Mouse (Mus musculus) embryo, embryonic 11.5 days (tissue): ENCODE measurements at regions not wholly inside any gene's neighbourhood (a gene's known extent, or its start where the extent isn't known, plus 50 kb on each side); places are given as distances from the start of the nearest gene placed in this dataset.
A peak's percentile ranks its signal among the peaks of the same experiment; 100 is the strongest.

Experiments used
- DNase-seq: peaks from one replicate; pipeline ENCODE4 v3.0.0-alpha.2; 2012; ENCODE audit warnings: low read depth, low spot score

DNA sequence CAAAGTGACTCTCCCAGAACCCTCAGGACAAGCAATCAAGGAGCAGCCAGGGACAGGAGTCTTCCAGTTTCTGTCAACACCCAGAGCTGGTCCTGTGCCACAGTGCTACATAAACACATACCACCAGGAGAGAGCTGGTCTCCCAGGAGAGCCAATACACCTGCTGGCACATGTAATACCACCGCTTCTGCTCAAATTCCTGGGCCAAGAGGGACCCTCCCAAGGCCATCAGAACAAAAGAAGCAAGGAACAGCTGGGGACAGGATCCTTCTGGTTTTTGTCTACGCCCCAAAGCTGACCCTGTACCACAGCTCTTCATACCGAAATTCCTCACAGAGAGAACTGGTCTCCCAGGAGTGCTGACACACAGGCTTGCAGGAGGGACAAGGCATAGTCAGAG is 695.4 kb upstream of the Tbl1xr1 start:
- DNase-seq = no peak

- DNase-seq = no peak
These were observed 672.9 kb upstream of the Tbl1xr1 start for GRCm38 (mm10) chr3:21403551-21403950.

GRCm38 (mm10) chr3:21404058-21404457 is 672.4 kb upstream of the Tbl1xr1 start:
- no peak for DNase-seq

GRCm38 (mm10) chr3:21407077-21407476 is 669.4 kb upstream of the Tbl1xr1 start:
- no peak for DNase-seq

DNA sequence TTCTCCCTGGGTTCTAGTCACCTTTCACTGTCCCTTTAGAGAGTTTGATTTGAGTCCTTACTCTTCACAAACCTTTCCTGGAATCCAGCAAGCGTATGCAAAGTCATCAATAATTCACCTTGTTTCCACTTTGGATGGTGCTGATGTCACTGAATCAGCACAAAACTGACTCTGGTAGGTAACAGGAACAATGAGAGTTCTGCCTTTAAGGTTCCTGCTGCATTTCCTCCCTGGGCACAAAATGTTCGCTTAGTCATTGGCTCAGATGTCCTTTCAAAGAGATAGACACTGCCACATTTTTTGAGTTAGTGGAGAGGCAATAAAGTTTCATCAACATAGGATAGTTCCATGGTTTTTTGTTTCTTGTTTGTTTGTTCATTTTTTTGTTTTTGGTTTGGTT is 664.4 kb upstream of the Tbl1xr1 start:
- no peak for DNase-seq

- no peak for DNase-seq
These were observed 653.3 kb upstream of the Tbl1xr1 start for GRCm38 (mm10) chr3:21423139-21423538.

DNA sequence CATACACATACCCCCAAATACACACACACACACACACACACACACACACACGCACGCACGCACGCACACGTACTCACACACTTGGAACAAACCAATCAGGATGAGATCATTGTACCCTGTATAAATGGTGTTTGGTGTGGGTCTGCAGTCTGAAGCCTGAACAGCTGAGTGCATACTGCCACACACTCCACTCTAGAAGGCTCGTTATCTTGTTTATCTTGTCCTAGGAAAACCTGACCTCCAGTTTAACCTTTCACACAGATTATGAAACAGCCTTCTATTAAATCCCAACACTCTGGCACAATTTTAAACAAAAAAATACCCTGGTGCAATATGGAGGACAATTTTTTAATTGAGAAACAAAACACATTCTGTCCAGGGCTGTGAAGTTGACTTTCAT is 649.9 kb upstream of the Tbl1xr1 start:
- DNase-seq = no peak

- no peak for DNase-seq
These were observed 648.9 kb upstream of the Tbl1xr1 start for GRCm38 (mm10) chr3:21427408-21428031.

- DNase-seq = no peak
These were observed 648.3 kb upstream of the Tbl1xr1 start for GRCm38 (mm10) chr3:21428120-21428519.

DNA sequence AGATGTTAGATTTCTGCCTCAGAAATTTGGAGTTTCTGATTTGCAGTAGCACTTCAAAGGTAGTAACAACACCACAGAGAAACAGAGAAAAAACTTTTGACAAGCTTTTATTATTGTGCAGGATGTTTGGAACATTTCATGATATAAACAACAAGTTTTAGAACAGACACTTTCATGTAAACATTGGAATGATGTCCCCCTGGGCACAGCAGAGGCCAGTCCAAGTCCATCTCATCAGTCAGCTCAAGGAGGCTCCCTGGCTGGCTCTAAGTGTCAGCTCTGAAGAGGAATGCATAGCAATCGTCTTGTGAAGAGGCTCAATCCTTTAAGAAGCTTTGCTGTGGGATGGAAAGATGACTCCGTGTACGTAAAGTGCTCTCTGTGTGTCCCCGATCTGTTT is 612.2 kb upstream of the Tbl1xr1 start:
- no peak for DNase-seq

DNA sequence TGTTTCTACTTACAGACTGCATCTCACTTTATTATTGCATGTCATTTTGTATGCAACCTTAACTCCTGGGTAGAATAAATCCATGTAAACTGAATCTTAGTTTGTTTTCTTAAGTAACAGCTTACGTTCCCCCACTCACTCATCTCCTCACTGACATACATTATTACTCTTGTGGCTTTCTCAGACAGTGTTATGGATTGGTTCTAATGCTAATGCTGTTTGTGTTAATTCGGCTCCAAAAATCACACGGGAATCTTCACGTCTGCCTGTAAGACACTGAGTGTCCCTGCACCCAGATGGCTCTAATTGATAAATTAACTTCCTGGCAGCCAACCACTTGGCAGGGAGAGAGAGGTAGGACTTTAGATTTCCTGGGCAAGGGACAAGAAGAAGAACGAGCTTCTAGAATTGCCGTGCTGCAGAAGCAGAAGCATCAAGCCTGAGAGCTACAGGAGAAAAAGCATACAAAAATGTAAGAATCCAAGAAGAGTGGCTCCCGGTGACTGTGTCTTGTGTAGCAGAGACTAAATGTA is 610.3 kb upstream of the Tbl1xr1 start:
- DNase-seq = no peak

DNA sequence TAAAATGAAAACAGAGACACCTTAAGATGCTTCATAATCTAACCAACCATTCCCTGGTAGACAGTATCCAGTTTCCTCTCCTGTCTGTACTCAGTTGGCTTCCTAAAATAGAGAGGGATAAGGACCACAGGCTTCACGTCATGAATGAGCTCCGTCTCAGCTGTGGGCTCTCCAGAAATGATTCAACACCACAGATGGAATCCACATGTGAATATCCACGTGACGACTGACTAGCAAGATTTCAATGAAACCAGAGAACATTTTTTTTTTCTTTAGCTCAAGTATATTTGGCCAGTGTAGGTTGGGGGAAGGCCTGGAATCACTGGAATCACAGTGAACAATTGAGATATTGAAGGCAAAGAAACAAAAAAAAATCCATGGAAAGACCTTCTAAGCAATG is 599.1 kb upstream of the Tbl1xr1 start:
- DNase-seq = no peak

GRCm38 (mm10) chr3:21479021-21479795 is 597.2 kb upstream of the Tbl1xr1 start:
- DNase-seq = peak; percentile 30

- no peak for DNase-seq
These were observed 596.6 kb upstream of the Tbl1xr1 start for GRCm38 (mm10) chr3:21479846-21480245.

GRCm38 (mm10) chr3:21484052-21484451 is 592.4 kb upstream of the Tbl1xr1 start:
- DNase-seq = no peak

DNA sequence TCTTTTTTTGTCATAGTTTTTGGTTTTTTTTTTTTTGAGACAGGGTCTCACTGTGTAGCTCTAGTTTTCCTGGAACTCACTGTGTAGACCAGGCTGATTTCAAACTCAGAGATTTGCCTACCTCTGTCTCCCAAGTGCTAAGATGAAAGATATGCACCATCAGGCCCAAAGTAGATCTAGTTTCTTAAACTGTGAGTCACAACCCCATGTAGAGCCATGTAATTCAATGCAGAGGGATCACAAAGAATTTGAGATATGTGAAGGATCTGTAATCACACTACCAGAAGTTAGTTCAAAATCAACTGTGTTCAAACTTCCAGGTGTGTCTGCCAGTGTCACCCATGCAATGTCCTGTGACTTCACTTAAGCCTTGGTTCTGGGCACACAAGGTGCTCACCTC is 591.0 kb upstream of the Tbl1xr1 start:
- DNase-seq = no peak

GRCm38 (mm10) chr3:21489547-21489946 is 586.9 kb upstream of the Tbl1xr1 start:
- no peak for DNase-seq

- DNase-seq = no peak
These were observed 584.0 kb upstream of the Tbl1xr1 start for GRCm38 (mm10) chr3:21492413-21492812.

DNA sequence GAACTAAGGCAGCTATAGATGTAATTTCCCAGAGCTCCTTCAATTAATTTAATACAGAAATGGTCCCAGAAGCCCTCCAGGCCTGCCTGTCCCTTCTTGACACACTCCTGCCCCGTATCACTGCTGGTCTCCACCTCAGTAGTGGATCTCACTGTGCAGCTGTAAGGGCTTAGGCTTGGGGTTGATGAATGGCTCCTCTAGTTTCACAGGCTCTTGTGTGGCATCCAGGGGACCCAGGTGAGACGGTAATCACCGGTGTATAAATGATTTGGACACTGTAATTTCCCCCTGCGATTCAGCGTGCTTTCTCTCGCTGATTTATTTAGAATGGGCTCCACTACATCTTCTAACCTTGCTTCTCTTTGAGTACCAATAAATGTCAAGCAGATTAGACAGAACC is 583.1 kb upstream of the Tbl1xr1 start:
- DNase-seq = no peak

DNA sequence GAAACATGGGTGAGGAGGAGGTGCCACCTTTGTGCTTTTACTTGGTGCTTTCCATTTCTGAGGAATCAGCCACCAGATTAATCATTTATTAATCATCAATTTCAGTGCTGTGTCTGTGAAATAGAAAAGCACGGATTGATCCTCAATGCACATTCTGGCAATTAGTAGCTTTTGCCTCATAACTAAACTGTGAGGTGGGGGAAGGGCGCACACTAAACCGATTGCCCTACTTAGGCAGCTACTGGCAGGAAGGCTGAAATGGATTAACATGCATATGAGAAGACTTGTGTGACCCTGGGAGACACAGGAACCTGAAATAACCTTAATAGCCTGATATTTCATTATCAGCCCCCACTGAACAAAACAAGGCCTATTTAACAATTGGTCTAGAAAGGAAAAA is 581.5 kb upstream of the Tbl1xr1 start:
- DNase-seq = no peak

DNA sequence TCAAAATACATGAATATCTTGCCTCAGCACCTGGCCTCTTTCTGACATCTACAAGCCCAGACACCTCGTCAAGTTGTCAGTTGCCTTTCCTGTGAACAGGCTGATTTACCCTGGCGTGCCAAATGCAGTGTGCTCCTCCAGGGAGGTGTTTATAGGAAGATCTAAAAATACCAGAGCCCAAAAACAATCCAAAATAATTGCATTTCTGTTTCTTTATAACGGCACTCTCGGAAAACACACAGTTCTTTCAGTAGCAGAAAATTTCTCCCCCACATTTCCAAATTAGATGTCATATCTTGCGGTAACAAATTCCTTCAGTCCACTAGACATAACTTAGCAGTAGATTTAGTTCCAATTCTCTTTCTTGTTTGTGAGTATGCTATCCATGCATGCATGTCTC is 580.8 kb upstream of the Tbl1xr1 start:
- DNase-seq = no peak

DNA sequence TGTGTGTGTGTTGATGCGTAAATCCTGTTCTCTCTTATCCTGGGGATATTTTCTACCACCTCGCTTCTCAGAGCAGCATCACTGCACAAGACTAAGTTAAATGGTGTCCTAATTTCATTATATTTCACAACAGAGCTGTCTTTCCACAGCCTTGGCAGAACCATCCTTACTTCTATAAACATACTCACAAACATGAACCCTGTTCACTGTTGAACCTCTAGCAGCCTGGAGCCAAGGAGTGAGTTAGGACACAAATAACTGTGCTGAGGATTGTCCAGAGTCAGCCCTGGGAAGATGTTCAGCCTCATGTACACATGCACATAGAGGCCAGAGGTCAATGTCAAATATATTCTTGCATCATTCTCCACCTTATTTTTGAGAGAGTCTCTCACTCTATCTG is 580.3 kb upstream of the Tbl1xr1 start:
- DNase-seq = no peak

GRCm38 (mm10) chr3:21497011-21497410 is 579.4 kb upstream of the Tbl1xr1 start:
- no peak for DNase-seq
